Mouse (Mus musculus) myocyte (in vitro differentiated cells): Measurements from ENCODE around the gene AB124611. TPM values are rescaled to one million over a fixed set of nuclear protein-coding genes. Genes with fewer than 3 reads are reported as not detected.
"Not testable (repeated sequence)": the region's sequence is repeated elsewhere in the genome, so short reads cannot be mapped to it uniquely, and the experiment has no call there.

Source experiments
- H3K27me3 ChIP-seq: one replicate; pipeline ENCODE4 v1.6.1; 2011; ENCODE audit not compliant: control insufficient read depth, insufficient read depth, insufficient read length
- H3K36me3 ChIP-seq: one replicate; pipeline ENCODE4 v1.6.1; 2011; ENCODE audit not compliant: control insufficient read depth, insufficient read depth
- H3K4me2 ChIP-seq: one replicate; pipeline ENCODE4 v1.6.1; 2011; ENCODE audit warnings: low read depth, control low read depth
- H3K4me3 ChIP-seq: one replicate; pipeline ENCODE4 v1.5.1; 2011; ENCODE audit warnings: mild to moderate bottlenecking, control low read depth, moderate library complexity
- H3K79me2 ChIP-seq: one replicate; pipeline ENCODE4 v1.6.1; 2011; ENCODE audit not compliant: control insufficient read depth, insufficient read depth
- H3ac ChIP-seq: one replicate; pipeline ENCODE4 v1.6.1; 2011; ENCODE audit not compliant: control insufficient read depth, insufficient read length
- CEBPB ChIP-seq: IDR thresholded peaks from 2 replicates; pipeline ENCODE4 v1.6.1; 2011; ENCODE audit warnings: mild to moderate bottlenecking, moderate library complexity; ENCODE audit not compliant: poor library complexity, insufficient read depth, severe bottlenecking
- E2F4 ChIP-seq: IDR thresholded peaks from one replicate; pipeline ENCODE4 v1.6.1; 2011; ENCODE audit warnings: mild to moderate bottlenecking, control low read depth, moderate library complexity; ENCODE audit not compliant: insufficient read depth
- MAX ChIP-seq: IDR thresholded peaks from one replicate; pipeline ENCODE4 v1.6.1; 2011; ENCODE audit warnings: low read depth, mild to moderate bottlenecking, control low read depth
- MYOD1 ChIP-seq, 3 experiments: IDR thresholded peaks; one replicate each; pipeline ENCODE4 v1.6.1; 2011; ENCODE audit warnings: control low read depth in 2 of 3, low read depth in 2 of 3, mild to moderate bottlenecking in 2 of 3, moderate library complexity in 1 of 3; ENCODE audit not compliant: insufficient read length in 2 of 3, control insufficient read depth in 1 of 3
- MYOG ChIP-seq, 3 experiments: IDR thresholded peaks; one replicate each; pipeline ENCODE4 v1.6.1; 2011; ENCODE audit warnings: control low read depth in 2 of 3, low read depth in 2 of 3, mild to moderate bottlenecking in 2 of 3; ENCODE audit not compliant: insufficient read length in 2 of 3, control insufficient read depth in 1 of 3, insufficient read depth in 1 of 3
- POLR2A ChIP-seq: IDR thresholded peaks from one replicate; pipeline ENCODE4 v1.6.1; 2011; ENCODE audit warnings: low read depth, mild to moderate bottlenecking, control low read depth, moderate library complexity; ENCODE audit not compliant: insufficient read length
- POLR2AphosphoS2 ChIP-seq: IDR thresholded peaks from one replicate; pipeline ENCODE4 v1.6.1; 2011; ENCODE audit warnings: low read depth, control low read depth; ENCODE audit not compliant: insufficient read length
- REST ChIP-seq: IDR thresholded peaks from one replicate; pipeline ENCODE4 v1.6.1; 2011; ENCODE audit warnings: mild to moderate bottlenecking, control low read depth, moderate library complexity; ENCODE audit not compliant: insufficient read depth, insufficient read length
- SRF ChIP-seq: IDR thresholded peaks from one replicate; pipeline ENCODE4 v1.6.1; 2011; ENCODE audit warnings: low read depth; ENCODE audit not compliant: control insufficient read depth, insufficient read length
- TCF12 ChIP-seq: IDR thresholded peaks from one replicate; pipeline ENCODE4 v1.6.1; 2011; ENCODE audit warnings: mild to moderate bottlenecking, control low read depth; ENCODE audit not compliant: poor library complexity, insufficient read depth, severe bottlenecking
- TCF3 ChIP-seq: IDR thresholded peaks from one replicate; pipeline ENCODE4 v1.6.1; 2011; ENCODE audit warnings: low read depth, control low read depth; ENCODE audit not compliant: insufficient read length
- USF1 ChIP-seq: IDR thresholded peaks from one replicate; pipeline ENCODE4 v1.6.1; 2011; ENCODE audit warnings: low read depth, mild to moderate bottlenecking, control low read depth, moderate library complexity
- polyA plus RNA-seq: library from polyadenylated mRNA; unstranded; fragments of >200 nt; fragmentation: generic; extraction: Trizol; gene quantifications from one replicate; pipeline ENCODE4 v1.2.1, GENCODE M21; 2012; ENCODE audit warnings: missing spikeins

Gene AB124611
- polyA plus RNA-seq, 1 experiment, result 0.22 TPM

DNA sequence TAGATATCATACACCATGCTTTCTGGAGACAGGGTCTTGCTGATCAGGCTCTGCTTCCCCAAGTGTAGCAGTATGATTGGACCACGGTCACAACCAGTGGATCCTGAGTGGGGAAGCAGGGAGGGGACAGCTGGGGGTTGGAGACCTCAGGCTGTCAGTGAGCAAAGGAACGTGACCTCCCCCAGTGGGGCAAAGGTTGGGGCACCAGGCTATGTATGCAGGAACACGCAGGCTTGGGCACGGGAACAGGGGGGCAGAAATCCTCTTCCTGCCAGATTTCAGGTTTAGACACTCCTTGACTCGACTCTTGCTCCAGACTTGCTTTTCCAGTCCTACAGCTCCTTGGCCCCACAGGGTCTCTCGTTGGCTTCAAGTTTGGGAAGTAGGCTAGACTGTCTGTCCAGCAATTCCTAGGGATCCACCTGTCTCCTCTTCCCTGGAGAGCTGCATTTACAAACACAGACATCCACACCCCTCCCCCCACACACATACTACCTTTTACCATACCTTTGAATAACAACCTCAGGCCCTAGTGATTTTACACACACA, 8.0 kb upstream of the AB124611 start:
- Histone ChIP-seq H3K36me3 (no peaks in the 10 kb centered on the region), H3ac (no peak overlapping the region), H3K4me2 (no peak overlapping the region), H3K4me3 (no peak overlapping the region), H3K79me2 (no peaks in the 10 kb centered on the region), H3K27me3 (no peaks in the 10 kb centered on the region)
- TF ChIP-seq MYOG (IDR thresholded peaks at IDR 0.05; ENCODE audit: control insufficient read depth in 1 of 3, insufficient read depth in 1 of 3, insufficient read length in 2 of 3, low read depth in 2 of 3), result no peak
- no peak for TF ChIP-seq MYOD1 (IDR thresholded peaks at IDR 0.05; ENCODE audit: control insufficient read depth in 1 of 3, insufficient read length in 2 of 3, low read depth in 2 of 3)
- TF ChIP-seq MAX, result no peak
- TF ChIP-seq USF1, result no peak
- no peak for TF ChIP-seq REST

- H3K27me3 ChIP-seq, H3ac ChIP-seq, H3K4me3 ChIP-seq, H3K79me2 ChIP-seq, H3K4me2 ChIP-seq, H3K36me3 ChIP-seq: not testable (repeated sequence)
Measured at GRCm38 (mm10) chr9:21518690-21519089, 7.3 kb upstream of the AB124611 start.

GRCm38 (mm10) chr9:21525142-21525936, 637 bp upstream of the AB124611 start:
- Histone ChIP-seq H3K4me2 (peak overlapping the region; percentile 34), H3ac (no peak overlapping the region), H3K27me3 (no peaks in the 10 kb centered on the region), H3K79me2 (no peaks in the 10 kb centered on the region), H3K4me3 (no peak overlapping the region), H3K36me3 (no peaks in the 10 kb centered on the region)
- no peak for TF ChIP-seq POLR2A
- TF ChIP-seq TCF12, result no peak
- no peak for TF ChIP-seq SRF
- no peak for TF ChIP-seq POLR2AphosphoS2
- TF ChIP-seq MYOG (IDR thresholded peaks at IDR 0.05; ENCODE audit: control insufficient read depth in 1 of 3, insufficient read depth in 1 of 3, insufficient read length in 2 of 3, low read depth in 2 of 3), result no peak
- no peak for TF ChIP-seq REST
- TF ChIP-seq USF1, result no peak
- no peak for TF ChIP-seq MAX
- no peak for TF ChIP-seq TCF3
- no peak for TF ChIP-seq CEBPB

DNA sequence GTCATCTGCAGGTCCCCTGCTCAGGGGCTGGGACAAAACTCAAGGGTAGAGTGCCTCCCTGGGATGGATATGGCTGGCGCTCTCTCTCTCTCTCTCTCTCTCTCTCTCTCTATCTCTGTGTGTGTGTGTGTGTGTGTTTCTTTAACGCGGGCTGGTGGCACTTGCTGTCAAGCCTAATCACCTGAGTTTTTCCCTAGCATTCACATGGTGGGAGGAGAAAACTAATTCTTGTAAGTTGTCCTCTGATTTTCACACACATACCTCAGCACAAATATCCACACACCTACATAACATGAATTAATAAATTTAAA, 613 bp downstream of the AB124611 start:
- TF ChIP-seq CEBPB (no peak), TCF12 (no peak), MAX (no peak), POLR2AphosphoS2 (no peak), MYOG (IDR thresholded peaks at IDR 0.05; ENCODE audit: control insufficient read depth in 1 of 3, insufficient read depth in 1 of 3, insufficient read length in 2 of 3, low read depth in 2 of 3) (no peak), REST (no peak), E2F4 (no peak), MYOD1 (IDR thresholded peaks at IDR 0.05; ENCODE audit: control insufficient read depth in 1 of 3, insufficient read length in 2 of 3, low read depth in 2 of 3) (no peak)
- H3K4me3 ChIP-seq, result no peak overlapping the region
- H3K79me2 ChIP-seq, result no peaks in the 10 kb centered on the region
- H3ac ChIP-seq, result no peak overlapping the region
- H3K4me2 ChIP-seq, result no peak overlapping the region
- no peaks in the 10 kb centered on the region for H3K36me3 ChIP-seq
- H3K27me3 ChIP-seq, result no peaks in the 10 kb centered on the region

GRCm38 (mm10) chr9:21527100-21527801, 1.3 kb downstream of the AB124611 start:
- Histone ChIP-seq H3K79me2 (no peaks in the 10 kb centered on the region), H3K27me3 (no peaks in the 10 kb centered on the region), H3K4me2 (no peak overlapping the region), H3K36me3 (no peaks in the 10 kb centered on the region), H3K4me3 (no peak overlapping the region), H3ac (no peak overlapping the region)
- TF ChIP-seq SRF (no peak), TCF3 (no peak)

GRCm38 (mm10) chr9:21527917-21528324, 1.9 kb downstream of the AB124611 start:
- H3ac ChIP-seq, result no peak overlapping the region
- no peak for TF ChIP-seq MYOD1 (IDR thresholded peaks at IDR 0.05; ENCODE audit: control insufficient read depth in 1 of 3, insufficient read length in 2 of 3, low read depth in 2 of 3)
- TF ChIP-seq SRF, result no peak
- TF ChIP-seq CEBPB, result no peak
- no peak for TF ChIP-seq REST
- no peak for TF ChIP-seq TCF12
- TF ChIP-seq MAX, result no peak
- no peak for TF ChIP-seq TCF3
- TF ChIP-seq MYOG (IDR thresholded peaks at IDR 0.05; ENCODE audit: control insufficient read depth in 1 of 3, insufficient read depth in 1 of 3, insufficient read length in 2 of 3, low read depth in 2 of 3), result no peak
- TF ChIP-seq POLR2AphosphoS2, result no peak
- no peak for TF ChIP-seq POLR2A
- no peak for TF ChIP-seq USF1
- no peak for TF ChIP-seq E2F4
- H3K4me2 ChIP-seq, result no peak overlapping the region
- no peaks in the 10 kb centered on the region for H3K36me3 ChIP-seq
- no peaks in the 10 kb centered on the region for H3K79me2 ChIP-seq
- H3K4me3 ChIP-seq, result no peak overlapping the region
- no peaks in the 10 kb centered on the region for H3K27me3 ChIP-seq
